Mouse (Mus musculus) CD4-positive, CD25-positive, alpha-beta regulatory T cell, adult 4 months (primary cell): Measurements from ENCODE around the gene Tas2r137. TPM values are rescaled to one million over a fixed set of nuclear protein-coding genes. Genes with fewer than 3 reads are reported as not detected.

Experiments
- ATAC-seq: one replicate; pipeline ENCODE4 v1.8.0; 2017
- polyA plus RNA-seq, 2 experiments: library from polyadenylated mRNA; unstranded; fragments of 100-300 nt; shearing (Covaris generic); gene quantifications; one replicate each; pipeline ENCODE4 v1.2.1; 2017

Tas2r137 gene
- polyA plus RNA-seq: not detected

GRCm38 (mm10) chr6:40490933-40491332 lies at the start of gene Tas2r137:
Gene Tas2r137, plus strand, starts transcription at chr6:40491233.
- ATAC-seq: no peak

DNA sequence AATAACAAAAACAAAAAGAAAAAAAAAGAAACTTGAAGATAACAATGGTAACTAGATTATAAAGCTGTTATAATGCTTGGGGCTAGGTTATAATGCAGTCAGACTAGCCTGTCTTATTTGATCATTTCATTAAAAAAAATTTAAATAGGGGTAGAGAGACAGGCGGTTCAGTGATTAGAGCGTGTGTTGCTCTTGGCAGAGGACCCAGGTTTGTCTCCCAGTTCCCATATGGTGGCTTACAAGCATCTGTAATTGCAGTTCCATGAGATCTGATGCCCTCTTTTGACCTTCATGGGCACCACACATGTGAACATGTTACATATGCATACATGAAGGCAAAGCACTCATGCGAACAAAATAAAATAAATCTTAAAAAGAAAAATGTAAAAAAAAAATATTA lies 49.8 kb upstream of the Tas2r137 start:
- no peak for ATAC-seq

GRCm38 (mm10) chr6:40441755-40442154 lies 49.3 kb upstream of the Tas2r137 start:
- no peak for ATAC-seq

GRCm38 (mm10) chr6:40443281-40443928 lies 47.6 kb upstream of the Tas2r137 start:
- no peak for ATAC-seq

DNA sequence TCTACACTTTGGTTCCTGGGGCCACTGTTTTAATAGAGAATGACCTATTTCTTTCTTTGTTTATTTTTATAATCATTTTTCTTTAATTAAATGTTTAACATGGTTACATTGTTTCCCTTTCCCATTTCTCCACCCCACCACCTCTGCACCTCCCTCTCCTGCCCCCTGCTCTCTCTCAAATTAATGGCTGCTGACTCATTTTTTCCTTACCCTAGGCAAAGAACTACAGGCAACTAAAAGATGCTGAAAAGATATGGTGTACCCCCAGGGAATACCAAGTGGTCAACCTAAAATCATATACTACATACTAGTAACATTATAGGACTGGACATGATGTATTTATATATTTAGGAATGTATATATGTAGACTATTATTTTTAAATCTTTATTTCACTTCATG lies 42.4 kb upstream of the Tas2r137 start:
- no peak for ATAC-seq

DNA sequence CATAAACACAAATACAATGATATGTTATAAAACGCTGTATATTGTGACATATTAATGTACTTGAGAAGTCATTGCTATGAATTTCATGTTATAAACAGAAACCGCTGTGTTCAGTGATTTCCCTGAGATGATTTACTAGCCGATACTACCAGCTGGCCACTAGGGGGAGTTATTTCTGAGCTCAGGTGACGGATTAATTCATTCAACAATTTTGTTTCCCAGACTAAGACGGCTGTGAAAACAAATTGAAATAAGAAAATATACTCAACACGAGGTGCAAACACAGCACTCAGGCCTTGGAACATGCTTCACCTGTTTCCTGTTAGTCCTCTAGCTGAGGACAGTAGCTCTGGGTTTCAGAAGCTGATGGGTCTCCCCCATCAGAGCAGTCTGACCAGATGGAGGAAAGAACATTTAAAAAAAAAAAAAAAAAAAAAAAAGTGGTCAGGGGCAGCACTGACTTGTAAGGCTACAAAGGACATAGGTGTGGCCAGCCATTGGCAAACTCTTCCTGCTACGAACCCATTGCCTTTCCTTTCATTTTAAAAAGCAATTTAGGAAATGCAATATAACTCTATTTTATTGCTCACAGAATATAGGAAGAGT lies 36.5 kb upstream of the Tas2r137 start:
- ATAC-seq: peak; percentile 77

- ATAC-seq: peak; percentile 65
These were observed 25.3 kb upstream of the Tas2r137 start for GRCm38 (mm10) chr6:40465710-40466109.

DNA sequence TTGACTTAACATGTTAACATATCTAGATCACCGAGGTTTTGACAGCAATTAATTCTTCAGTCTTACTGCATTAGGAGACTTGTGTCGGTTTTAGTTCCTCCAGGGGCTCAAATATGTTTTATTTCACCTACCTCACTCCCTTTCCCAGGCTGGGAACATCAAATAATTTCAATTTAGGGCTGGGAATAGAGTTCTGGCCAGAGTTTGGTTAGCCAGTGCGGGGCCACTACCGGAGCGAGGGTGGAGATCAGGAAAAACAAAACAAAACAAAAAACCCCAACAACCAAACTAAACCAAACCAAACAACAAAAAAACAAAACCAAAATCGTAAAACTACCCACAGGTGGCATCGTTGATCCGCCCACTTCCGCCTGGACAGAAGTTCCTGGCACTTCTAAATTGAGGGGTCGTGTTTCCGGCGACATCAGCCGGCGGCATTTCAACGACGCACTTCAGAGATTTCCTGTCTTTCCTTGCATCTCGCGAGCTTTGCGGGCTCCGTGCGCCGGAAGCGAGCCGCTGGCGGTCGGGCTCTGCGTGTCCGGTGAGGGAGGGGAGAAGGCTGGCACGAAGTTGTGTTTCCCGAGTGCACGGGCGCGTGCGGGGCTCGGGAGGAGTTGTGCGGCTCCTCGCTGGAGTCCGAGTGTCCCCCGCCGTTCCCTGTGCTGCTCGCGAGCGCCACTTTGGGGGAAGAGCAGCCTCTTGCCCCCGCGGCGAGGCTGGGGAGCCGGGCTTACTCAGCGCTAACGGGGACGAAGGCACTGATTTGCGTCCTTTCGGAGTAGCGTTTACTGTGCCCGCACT lies 19.9 kb upstream of the Tas2r137 start, which contains the start of gene Ssbp1:
Gene Ssbp1, plus strand, starts transcription at position 437 of the 804 bp plus-strand sequence.
- peak; percentile 95 for ATAC-seq

GRCm38 (mm10) chr6:40471720-40472010 lies 19.4 kb upstream of the Tas2r137 start:
- peak; percentile 27 for ATAC-seq

DNA sequence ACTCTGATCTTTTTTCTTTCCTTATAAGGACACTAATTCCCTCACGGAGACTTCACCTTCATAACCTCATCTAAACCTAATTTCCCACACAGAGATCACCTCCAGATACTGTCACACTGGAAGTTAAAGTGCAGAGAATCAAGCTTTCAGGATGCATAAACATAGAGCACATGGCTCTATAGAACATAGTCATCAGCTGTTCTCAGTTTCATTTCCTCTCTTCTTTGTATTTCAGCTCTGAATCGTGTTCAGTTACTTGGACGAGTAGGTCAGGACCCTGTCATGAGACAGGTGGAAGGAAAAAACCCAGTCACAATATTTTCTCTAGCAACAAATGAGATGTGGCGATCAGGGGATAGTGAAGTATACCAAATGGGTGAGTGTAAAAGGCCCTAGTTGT lies 14.9 kb upstream of the Tas2r137 start:
- no peak for ATAC-seq

DNA sequence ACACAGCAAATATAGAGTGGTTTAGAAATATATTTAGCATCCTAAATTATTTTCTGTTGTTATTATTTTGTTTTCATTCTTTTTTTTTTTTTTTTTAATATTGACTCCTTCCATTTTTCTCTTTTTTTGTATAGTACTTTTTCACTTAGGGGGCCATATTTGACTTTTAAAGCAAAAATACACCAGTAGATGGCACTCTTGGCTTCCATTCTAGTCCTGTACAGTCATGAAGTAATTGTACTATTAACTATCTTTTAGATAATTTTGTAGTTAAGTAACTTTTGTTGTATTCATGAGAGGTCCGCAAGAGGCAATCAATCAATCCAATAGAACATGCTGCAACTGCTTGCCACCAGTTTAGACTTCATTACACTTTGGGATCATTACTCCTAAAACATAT lies 11.3 kb upstream of the Tas2r137 start:
- ATAC-seq: peak; percentile 47

DNA sequence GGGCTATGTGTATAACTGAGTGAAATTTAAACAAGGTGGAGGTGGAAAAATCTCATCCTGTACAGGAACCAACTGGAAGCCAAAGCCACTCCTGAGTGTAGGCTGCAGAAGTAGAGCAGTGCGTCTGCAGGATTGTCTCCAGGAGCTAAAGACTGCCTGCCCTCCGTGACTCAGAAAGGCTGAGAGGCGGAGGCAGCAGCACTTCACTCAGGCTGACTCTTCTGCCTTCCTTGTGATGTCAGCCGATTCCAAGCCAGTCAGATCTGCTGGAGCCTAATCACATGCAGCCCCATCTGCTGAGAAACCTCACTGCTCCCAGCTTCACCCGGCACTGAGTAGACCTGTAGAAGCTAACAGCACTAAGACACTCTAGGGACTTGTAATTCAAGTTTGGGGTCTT lies 8.7 kb upstream of the Tas2r137 start:
- no peak for ATAC-seq

DNA sequence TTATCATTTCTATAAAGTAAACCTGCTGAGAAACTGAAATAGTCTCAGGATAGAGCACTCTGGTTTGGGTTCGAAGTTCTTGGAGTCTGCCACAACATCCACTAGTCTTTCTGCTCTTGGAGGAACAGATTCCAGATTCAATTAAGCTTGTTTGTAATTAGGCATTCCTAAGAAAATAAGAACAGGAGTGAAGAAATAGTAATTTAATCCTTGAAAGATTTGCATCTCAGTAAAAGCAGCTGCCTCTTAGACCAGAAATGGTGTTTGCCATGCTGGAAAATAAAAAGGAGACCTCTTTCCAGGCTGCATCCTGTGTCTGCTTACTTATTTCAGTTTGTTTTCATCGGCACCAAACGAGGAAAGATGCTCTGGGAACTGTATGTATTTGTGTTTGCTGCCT lies 2.2 kb downstream of the Tas2r137 start, which contains the start of gene Tas2r108:
Gene Tas2r108, plus strand, starts transcription at position 301 of the 400 bp plus-strand sequence.
- ATAC-seq: no peak

GRCm38 (mm10) chr6:40519408-40519807 lies 28.4 kb downstream of the Tas2r137 start, which contains the start of gene Prss37:
Gene Prss37, minus strand, starts transcription at chr6:40519508.
- no peak for ATAC-seq

Other genes with a start within 250 kb of the Tas2r137 start
- 10 to 100 TPM; 60.1 to 72.0 TPM for gene Agk, start 166.1 kb upstream of the Tas2r137 start, polyA plus RNA-seq
- gene E330009J07Rik, start 55.1 kb upstream of the Tas2r137 start, polyA plus RNA-seq: 1 to 10 TPM; 4.1 to 7.9 TPM
- not detected for gene Wee2, start 52.1 kb upstream of the Tas2r137 start, polyA plus RNA-seq
- 100 to 1,000 TPM; 112 to 118 TPM for gene Ssbp1, start 19.9 kb upstream of the Tas2r137 start, polyA plus RNA-seq
- not detected for gene Tas2r108, start 2.3 kb downstream of the Tas2r137 start, polyA plus RNA-seq
- gene Prss37, start 28.3 kb downstream of the Tas2r137 start, polyA plus RNA-seq: not detected
- not detected for gene Olfr461, start 63.8 kb downstream of the Tas2r137 start, polyA plus RNA-seq
- not detected for gene Olfr460, start 78.3 kb downstream of the Tas2r137 start, polyA plus RNA-seq
- not detected for gene Clec5a, start 94.6 kb downstream of the Tas2r137 start, polyA plus RNA-seq
- not detected for gene Tas2r138, start 122.1 kb downstream of the Tas2r137 start, polyA plus RNA-seq
- gene Mgam, start 137.6 kb downstream of the Tas2r137 start, polyA plus RNA-seq: under 1 TPM in 1 of 2 experiments, not detected in 1; 0.16 TPM